Mouse (Mus musculus) monocyte, adult 5-6 weeks (primary cell): Measurements from ENCODE around the gene C2cd2. TPM values are rescaled to one million over a fixed set of nuclear protein-coding genes. Genes with fewer than 3 reads are reported as not detected.
A peak's percentile ranks its signal among the peaks of the same experiment; 100 is the strongest.
"Not testable (repeated sequence)": the region's sequence is repeated elsewhere in the genome, so short reads cannot be mapped to it uniquely, and the experiment has no call there.

Source experiments
- ATAC-seq: fragments of 153-309, 156-312 bp; replicated peaks from 2 replicates; pipeline ENCODE4 v1.8.0; 2017; ENCODE audit warnings: mild to moderate bottlenecking; ENCODE audit not compliant: low TSS enrichment, insufficient number of reproducible peaks, severe bottlenecking, poor library complexity, low FRiP score
- total RNA-seq: library from RNA; stranded (forward); fragments of 200-1000, 200-491, 200-594 nt; gene quantifications from 3 replicates; pipeline ENCODE4 v1.2.3, GENCODE M21; 2017

C2cd2 gene
- total RNA-seq = 5.3 to 20.3 TPM (median 14.5 TPM) in 3 replicates

- peak; percentile 92 for ATAC-seq
These were observed at the start of gene C2cd2, which contains the start of gene Zbtb21 for GRCm38 (mm10) chr16:97962151-97962948. Gene C2cd2 (minus strand): TSS chr16:97962598. Gene Zbtb21 (minus strand): TSS chr16:97962622.

- ATAC-seq = not testable (repeated sequence)
These were observed 35.0 kb upstream of the C2cd2 start for GRCm38 (mm10) chr16:97997383-97997731.

GRCm38 (mm10) chr16:97996616-97997382 lies 34.4 kb upstream of the C2cd2 start, which contains the start of gene B230307C23Rik:
Gene B230307C23Rik (plus strand): TSS chr16:97997315.
- peak; percentile 99 for ATAC-seq

GRCm38 (mm10) chr16:97995849-97996615 lies 33.6 kb upstream of the C2cd2 start:
- ATAC-seq = no peak

- not testable (repeated sequence) for ATAC-seq
These were observed 30.1 kb upstream of the C2cd2 start for GRCm38 (mm10) chr16:97992477-97992876.

- no peak for ATAC-seq
These were observed 29.1 kb upstream of the C2cd2 start for GRCm38 (mm10) chr16:97991517-97991916.

GRCm38 (mm10) chr16:97984589-97984988 lies 22.2 kb upstream of the C2cd2 start:
- ATAC-seq = no peak

GRCm38 (mm10) chr16:97981362-97981761 lies 19.0 kb upstream of the C2cd2 start:
- ATAC-seq = no peak

- no peak for ATAC-seq
These were observed 15.3 kb upstream of the C2cd2 start for GRCm38 (mm10) chr16:97977722-97978121.

- no peak for ATAC-seq
These were observed 14.9 kb upstream of the C2cd2 start for GRCm38 (mm10) chr16:97977277-97977676.

- ATAC-seq = no peak
These were observed 1.6 kb upstream of the C2cd2 start for GRCm38 (mm10) chr16:97963956-97964540.

GRCm38 (mm10) chr16:97961381-97962150 lies 832 bp downstream of the C2cd2 start:
- no peak for ATAC-seq

GRCm38 (mm10) chr16:97960348-97960747 lies 2.0 kb downstream of the C2cd2 start:
- no peak for ATAC-seq

- ATAC-seq = no peak
These were observed 3.9 kb downstream of the C2cd2 start for GRCm38 (mm10) chr16:97958401-97958973.

GRCm38 (mm10) chr16:97957626-97958025 lies 4.8 kb downstream of the C2cd2 start:
- no peak for ATAC-seq

- ATAC-seq = no peak
These were observed 6.4 kb downstream of the C2cd2 start for GRCm38 (mm10) chr16:97956011-97956410.

GRCm38 (mm10) chr16:97953300-97953699 lies 9.1 kb downstream of the C2cd2 start:
- ATAC-seq = no peak

- ATAC-seq = no peak
These were observed 9.6 kb downstream of the C2cd2 start for GRCm38 (mm10) chr16:97952801-97953200.
